Mouse (Mus musculus) cortical plate, adult 2 months (tissue): ENCODE data around the gene Antxr1. TPM values are rescaled to one million over a fixed set of nuclear protein-coding genes. Genes with fewer than 3 reads are reported as not detected.

ENCODE experiments used
- H3K27ac ChIP-seq: fragments of 200-500 bp; 2 replicates; pipeline ENCODE4 v1.5.1; 2012; ENCODE audit warnings: low read length, control low read depth, inconsistent platforms; ENCODE audit not compliant: insufficient read depth
- H3K4me1 ChIP-seq: fragments of 200-500 bp; 2 replicates; pipeline ENCODE4 v1.6.1; 2011; ENCODE audit warnings: low read length; ENCODE audit not compliant: control insufficient read depth, insufficient read depth
- H3K4me3 ChIP-seq: fragments of 200-500 bp; 2 replicates; pipeline ENCODE4 v1.5.1; 2011; ENCODE audit warnings: mild to moderate bottlenecking, low read length, control low read depth; ENCODE audit not compliant: insufficient read depth
- CTCF ChIP-seq: fragments of 200-500 bp; IDR thresholded peaks from 2 replicates; pipeline ENCODE4 v1.5.1; 2011; ENCODE audit warnings: mild to moderate bottlenecking, control low read depth, low read length; ENCODE audit not compliant: insufficient read depth; ENCODE audit errors: extremely low read depth
- POLR2A ChIP-seq: fragments of 200-500 bp; IDR thresholded peaks from 2 replicates; pipeline ENCODE4 v1.6.1; 2011; ENCODE audit warnings: mild to moderate bottlenecking, low read length, control low read depth; ENCODE audit not compliant: insufficient read depth; ENCODE audit errors: extremely low read depth
- polyA plus RNA-seq: library from polyadenylated mRNA; depleted of rRNA; stranded (reverse); fragments of >200 nt; gene quantifications from 2 replicates; pipeline ENCODE4 v1.2.3, GENCODE M21; 2012

The Antxr1 gene
- polyA plus RNA-seq, 1 experiment, result 10.9 TPM

DNA sequence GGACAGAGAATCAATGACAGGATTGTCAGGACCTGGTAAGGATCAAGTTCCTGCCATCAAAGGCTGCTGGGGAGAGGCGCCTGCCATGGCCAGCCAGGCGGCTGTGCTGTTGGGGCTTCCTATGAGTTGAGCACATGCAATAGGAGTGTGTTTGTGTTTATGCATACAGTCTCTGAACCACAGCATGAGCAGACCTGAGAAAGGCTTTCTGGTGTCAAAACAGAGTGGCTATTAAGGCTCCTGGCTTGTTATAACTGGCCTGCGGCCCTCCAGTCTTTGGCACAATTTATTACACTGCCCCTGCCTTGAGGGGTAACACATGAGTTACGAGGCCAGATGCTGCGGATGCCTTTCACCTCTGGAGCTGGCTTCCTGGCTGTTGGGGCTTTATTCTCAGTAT, 175.4 kb downstream of the Antxr1 start:
- TF ChIP-seq POLR2A, result no peak
- no peak for TF ChIP-seq CTCF
- 0 out of 2 replicates have a peak, but pooled peaks cover 1% of the 10 kb centered on the region for H3K4me1 ChIP-seq
- no peak overlapping the region for H3K27ac ChIP-seq
- H3K4me3 ChIP-seq, result no peak overlapping the region

DNA sequence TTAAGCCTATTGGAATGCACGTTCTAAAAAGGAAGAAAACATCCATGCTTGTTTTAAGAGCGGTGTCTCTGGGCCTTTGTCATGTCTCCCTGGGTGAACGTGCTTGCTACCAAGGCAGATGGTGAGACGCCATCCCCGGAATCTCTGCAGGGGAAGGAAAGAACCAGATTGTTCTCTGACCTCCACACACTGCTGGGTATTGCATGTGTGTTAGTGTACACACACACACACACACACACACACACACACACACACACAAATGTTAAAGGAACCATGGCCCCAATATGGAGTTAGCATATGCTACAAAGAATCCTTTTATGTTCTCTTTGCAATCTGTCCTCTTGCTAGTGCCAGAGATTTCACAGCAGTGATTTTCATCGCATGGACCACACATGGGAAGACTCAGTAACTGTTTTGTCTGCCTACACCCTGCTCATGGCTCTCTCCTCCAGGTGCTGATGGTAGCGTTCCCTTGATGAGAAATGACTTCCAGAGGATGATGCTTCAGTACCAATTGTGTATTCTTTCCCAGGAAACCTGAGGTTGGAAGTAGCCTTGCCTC, 177.5 kb downstream of the Antxr1 start:
- no peak for TF ChIP-seq CTCF
- no peak for TF ChIP-seq POLR2A
- no peak overlapping the region for H3K4me3 ChIP-seq
- 0 out of 2 replicates have a peak, but pooled peaks cover 1% of the 10 kb centered on the region for H3K4me1 ChIP-seq
- H3K27ac ChIP-seq, result peak overlapping the region; percentile 35; the same call in 1 of the 2 replicates

DNA sequence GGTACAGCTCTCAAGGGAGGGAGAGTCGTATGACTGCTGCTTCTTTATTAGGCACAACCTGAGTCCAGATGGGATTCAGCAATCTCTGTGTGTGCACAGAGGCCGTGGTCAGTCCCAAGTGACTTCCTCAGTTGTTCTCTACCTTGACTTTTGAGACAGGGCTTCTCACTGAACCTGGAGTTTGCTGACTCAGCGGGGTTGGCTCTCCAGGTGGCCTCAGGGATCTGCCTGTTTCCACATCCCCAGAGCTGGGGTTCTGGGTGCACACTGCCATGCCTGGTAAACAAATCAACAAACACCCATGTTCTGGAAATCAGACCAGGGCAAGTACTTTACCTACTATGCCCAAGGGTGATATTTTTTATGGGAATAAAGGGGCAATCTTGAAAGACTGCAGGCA, 181.8 kb downstream of the Antxr1 start:
- Histone ChIP-seq H3K27ac (no peak overlapping the region), H3K4me1 (0 out of 2 replicates have a peak, but pooled peaks cover 1% of the 10 kb centered on the region), H3K4me3 (no peak overlapping the region)
- TF ChIP-seq CTCF, result no peak
- no peak for TF ChIP-seq POLR2A

DNA sequence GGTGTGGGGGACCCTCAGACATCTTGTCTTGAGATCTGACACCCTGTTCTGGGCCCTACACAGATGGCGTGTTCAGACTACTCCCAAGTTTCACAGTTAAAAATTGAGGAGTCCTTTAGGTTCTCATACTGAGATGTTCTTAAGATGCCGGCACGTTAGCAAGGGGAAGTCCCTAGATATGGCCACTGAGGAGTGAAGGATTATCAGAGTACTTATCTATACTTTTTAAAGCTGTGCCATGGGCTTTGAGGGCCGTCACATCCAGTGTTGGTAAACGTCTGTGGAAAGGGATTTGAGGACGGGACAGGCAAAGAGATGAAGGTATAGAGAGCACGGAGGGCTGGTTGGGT, 182.4 kb downstream of the Antxr1 start:
- no peak overlapping the region for H3K4me3 ChIP-seq
- H3K4me1 ChIP-seq, result 0 out of 2 replicates have a peak, but pooled peaks cover 1% of the 10 kb centered on the region
- no peak for TF ChIP-seq POLR2A
- TF ChIP-seq CTCF, result no peak
- no peak overlapping the region for H3K27ac ChIP-seq

DNA sequence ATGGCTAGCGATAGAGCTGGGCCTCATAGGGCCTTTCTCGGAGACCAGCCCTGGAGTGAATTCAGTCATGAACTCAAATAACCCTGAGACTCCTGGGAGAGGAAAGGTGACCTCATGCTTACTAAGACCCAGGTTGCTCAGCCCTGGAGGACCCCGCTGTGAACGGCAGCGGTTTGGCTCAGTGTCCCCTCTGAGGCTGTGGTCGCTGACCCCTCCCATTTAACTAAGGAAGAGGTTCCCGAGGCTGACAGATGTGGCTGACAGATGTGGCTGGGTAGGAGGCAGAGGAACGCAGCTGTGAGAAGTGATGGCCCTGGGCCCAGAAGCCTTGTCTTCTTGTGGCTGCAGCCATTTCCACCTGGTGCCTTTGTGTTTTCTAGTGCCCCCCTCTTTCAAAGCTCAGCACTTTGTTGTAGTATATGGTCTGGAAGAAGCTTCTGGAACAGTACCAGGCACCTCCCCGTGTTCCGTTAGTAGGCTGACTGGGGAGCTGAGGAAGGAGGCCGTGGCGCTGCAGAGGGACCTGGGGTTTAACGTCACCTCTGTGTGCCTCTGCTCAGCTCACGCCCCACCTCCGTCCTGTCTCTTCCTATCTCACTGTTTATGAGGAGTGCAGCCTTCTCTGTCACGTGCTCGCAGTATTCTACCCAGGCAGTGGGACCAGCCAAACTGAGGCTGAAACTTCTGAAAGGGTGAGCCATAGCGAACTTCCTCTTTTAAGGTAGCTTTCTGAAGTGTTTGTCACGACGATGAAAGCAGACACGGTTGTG, 183.0 kb downstream of the Antxr1 start:
- Histone ChIP-seq H3K27ac (no peak overlapping the region), H3K4me1 (no peaks in the 10 kb centered on the region)

DNA sequence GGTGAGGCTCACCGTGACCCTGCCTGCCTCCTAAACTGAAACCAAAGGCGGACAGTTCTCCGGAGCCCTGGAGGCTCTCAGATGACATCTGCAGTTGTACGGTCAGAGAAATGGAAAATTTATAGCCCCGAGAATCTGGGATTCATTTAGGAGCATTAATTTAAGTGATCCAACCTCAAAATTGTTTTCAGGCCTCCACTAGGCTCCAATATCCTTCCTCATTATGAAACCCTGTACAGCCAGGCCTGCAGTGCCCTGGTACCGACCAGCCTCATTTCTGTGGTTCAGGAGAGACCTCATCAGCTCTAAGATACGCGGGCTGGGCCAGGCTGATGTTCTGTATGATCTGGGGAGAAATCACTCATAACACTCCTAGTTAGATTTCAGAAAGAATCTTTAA, 184.2 kb downstream of the Antxr1 start:
- Histone ChIP-seq H3K4me1 (no peaks in the 10 kb centered on the region), H3K27ac (no peak overlapping the region), H3K4me3 (no peak overlapping the region)
- no peak for TF ChIP-seq POLR2A
- TF ChIP-seq CTCF, result no peak

More for the DNA sequence above, 183.0 kb downstream of the Antxr1 start:
- TF ChIP-seq CTCF (no peak), POLR2A (no peak)
- H3K4me3 ChIP-seq, result no peak overlapping the region

DNA sequence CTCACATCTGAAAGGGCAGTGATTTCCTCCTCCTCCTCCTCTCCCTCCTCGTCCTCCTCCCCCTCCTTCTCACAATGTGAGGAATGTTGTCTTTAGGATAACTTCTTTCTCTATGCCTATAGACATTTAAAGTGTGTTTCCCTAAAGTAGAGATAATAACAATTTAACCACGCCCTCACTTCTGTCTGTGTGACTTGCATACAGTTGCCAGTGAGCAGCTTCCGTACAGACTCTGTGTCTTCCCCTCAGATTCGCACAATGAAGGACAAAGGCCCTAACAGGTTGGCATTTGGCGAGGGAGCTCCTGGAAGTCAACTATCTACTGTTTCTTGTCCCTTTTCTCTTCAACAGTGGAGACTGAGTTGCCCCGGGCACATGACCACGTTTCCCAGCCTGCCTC, 185.2 kb downstream of the Antxr1 start:
- Histone ChIP-seq H3K27ac (no peak overlapping the region), H3K4me1 (no peaks in the 10 kb centered on the region), H3K4me3 (no peak overlapping the region)
- no peak for TF ChIP-seq CTCF
- no peak for TF ChIP-seq POLR2A

DNA sequence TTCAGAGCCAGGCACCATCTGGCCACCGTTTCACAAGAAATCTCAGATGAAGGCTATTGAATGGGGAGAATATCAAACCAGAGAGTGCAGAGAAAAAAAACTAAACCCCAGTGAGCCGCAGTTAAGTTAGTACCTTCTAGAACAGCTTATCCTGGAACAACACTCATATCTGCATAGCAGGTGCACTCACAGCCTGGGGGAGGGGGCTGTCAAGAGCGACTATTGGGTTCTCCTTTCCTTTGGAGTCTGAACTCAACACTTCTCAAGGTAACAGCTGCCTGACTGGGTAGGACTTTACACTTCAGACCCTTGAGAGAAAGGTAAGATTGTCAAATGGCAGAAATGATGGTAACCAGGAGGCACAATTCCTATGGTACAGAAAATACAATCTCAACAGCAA, 187.7 kb downstream of the Antxr1 start:
- Histone ChIP-seq H3K4me3 (no peak overlapping the region), H3K27ac (no peak overlapping the region), H3K4me1 (no peaks in the 10 kb centered on the region)
- no peak for TF ChIP-seq POLR2A
- TF ChIP-seq CTCF, result no peak

DNA sequence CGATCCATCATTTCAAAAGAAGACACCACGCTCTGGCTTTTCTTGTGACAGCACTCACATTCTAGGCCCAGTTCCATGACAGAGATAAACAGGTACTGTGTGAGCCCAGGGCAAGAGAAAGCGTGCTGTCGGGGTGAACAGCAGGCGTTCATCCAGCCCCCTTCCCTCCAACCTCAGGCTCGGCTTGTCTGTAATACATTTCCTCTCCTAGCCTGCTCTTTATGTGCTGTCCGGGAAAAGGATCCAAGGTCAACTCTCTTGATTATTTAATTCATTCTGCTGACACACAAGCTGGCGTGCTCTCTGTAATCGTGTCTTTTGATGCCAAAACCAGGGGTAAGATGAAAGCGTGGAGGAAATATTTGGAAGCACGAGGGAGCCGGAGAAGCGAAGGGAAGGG, 192.0 kb downstream of the Antxr1 start:
- Histone ChIP-seq H3K4me3 (no peak overlapping the region), H3K27ac (no peak overlapping the region), H3K4me1 (peaks cover 1% of the 10 kb centered on the region; the same call in 1 of the 2 replicates)
- TF ChIP-seq POLR2A (no peak), CTCF (no peak)

DNA sequence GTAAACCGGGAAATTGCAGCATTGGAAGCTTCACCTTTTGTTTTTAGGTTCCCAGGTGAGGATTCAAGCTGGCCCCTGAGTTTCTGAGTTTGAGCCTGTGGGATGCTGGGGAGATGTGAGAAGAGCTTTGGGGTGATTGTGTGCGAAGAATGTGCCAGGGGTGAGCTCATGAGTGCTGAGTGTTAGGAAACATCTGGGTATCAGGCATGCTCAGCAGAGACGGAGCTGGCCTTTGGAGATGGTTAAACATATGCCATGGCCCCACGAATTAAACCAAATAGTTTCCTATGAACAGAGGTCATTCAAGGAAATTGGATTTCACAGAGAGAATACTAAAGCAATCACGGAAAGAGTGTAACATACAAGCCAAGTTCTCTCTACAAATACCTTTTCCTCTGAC, 193.4 kb downstream of the Antxr1 start:
- TF ChIP-seq CTCF (no peak), POLR2A (no peak)
- Histone ChIP-seq H3K27ac (no peak overlapping the region), H3K4me3 (no peak overlapping the region), H3K4me1 (peaks cover 1% of the 10 kb centered on the region; the same call in 1 of the 2 replicates)
